Mouse (Mus musculus) CD4-positive, CD25-positive, alpha-beta regulatory T cell, adult 4 months (primary cell): ENCODE data around the gene Gpr176. TPM values are rescaled to one million over a fixed set of nuclear protein-coding genes. Genes with fewer than 3 reads are reported as not detected.
A peak's percentile ranks its signal among the peaks of the same experiment; 100 is the strongest.

Experiments used
- ATAC-seq: one replicate; pipeline ENCODE4 v1.8.0; 2017
- polyA plus RNA-seq, 2 experiments: library from polyadenylated mRNA; unstranded; fragments of 100-300 nt; shearing (Covaris generic); gene quantifications; one replicate each; pipeline ENCODE4 v1.2.1; 2017

The Gpr176 gene
- polyA plus RNA-seq, 2 experiments from 2014 or later, result 0.11 TPM; not detected in 1

- ATAC-seq, result no peak
Measured at GRCm38 (mm10) chr2:118372561-118372900, 688 bp downstream of the Gpr176 start.

GRCm38 (mm10) chr2:118371841-118372240 lies 1.4 kb downstream of the Gpr176 start:
- no peak for ATAC-seq

- no peak for ATAC-seq
Measured at GRCm38 (mm10) chr2:118355138-118355719, 18.0 kb downstream of the Gpr176 start.

GRCm38 (mm10) chr2:118353916-118354403 lies 19.3 kb downstream of the Gpr176 start:
- ATAC-seq, result no peak

DNA sequence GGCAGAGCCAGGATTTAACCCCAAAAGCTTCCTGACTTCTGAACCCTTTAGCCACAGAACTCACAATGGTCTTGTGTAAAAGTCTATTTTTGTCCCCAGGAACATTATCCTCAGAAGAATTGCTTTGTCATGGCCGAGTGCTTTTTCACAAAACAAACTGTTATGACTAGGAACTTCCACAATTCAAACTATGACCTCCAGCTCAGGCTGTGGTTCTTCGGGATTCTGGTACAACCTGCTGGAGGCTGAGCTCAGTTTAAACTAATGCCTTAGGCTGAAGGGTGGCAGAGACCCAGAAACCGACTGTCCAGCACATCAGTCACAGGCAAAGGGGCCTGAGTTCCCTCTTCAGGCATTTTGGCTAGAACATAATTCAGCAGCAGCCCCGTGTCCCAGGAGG lies 19.7 kb downstream of the Gpr176 start:
- ATAC-seq, result no peak

- no peak for ATAC-seq
Measured at GRCm38 (mm10) chr2:118345535-118345934, 27.7 kb downstream of the Gpr176 start.

DNA sequence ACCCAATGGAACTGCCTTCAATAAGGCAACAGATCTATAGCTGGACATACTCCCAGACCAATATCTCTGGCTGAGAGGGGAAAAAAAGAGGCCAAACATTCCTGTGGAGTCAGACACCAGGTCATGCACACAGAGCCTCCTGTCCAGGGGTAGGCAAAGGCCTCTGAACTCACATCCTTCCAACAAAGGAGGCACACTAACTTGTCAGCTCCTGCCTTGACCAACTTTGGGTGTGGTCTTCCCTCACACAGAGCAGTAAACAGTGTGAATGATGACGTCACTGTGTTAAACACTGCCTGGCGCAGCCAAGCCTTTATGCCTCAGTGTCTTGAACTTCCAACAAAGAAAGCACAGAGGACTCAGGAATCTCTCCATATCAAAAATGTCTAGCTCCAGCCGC lies 29.3 kb downstream of the Gpr176 start:
- ATAC-seq, result no peak

DNA sequence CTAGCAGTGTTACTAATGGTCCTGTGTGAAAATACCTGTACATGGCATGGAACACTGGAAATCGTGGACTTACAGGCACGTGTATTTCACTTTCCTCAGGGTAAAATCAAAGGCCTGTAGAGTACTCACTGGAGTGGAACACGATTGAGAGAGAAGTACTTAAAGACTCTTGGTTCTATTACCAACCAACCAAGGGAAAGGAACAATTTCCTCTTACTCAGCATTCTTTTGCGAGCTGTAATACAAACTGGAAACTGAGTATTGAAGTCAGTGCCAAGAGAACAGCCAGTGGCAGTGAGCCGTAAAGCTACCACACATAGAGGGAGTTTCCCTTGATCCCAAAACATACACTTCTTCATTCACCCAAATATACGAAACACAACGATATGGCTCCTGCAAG lies 31.9 kb downstream of the Gpr176 start:
- no peak for ATAC-seq

GRCm38 (mm10) chr2:118336084-118336483 lies 37.1 kb downstream of the Gpr176 start:
- no peak for ATAC-seq

DNA sequence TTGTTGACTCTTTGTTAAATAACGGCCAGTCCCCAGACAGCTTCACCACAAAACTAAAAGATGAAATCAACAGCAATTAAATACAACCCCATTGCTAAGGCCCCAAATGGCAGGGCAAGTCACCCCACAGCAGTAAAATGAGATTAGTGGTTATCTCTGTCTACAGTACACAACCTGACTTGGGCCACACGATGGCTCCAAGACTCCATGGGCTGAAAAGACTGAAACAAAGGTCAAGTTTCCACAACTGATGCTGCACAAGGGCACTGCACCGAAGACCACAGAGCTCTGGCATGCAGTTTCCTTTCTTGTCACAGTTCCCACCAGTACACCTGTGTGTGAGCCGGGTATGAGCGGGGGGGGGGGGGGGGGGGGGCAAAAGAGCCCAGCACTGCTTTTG lies 50.6 kb downstream of the Gpr176 start:
- no peak for ATAC-seq

- no peak for ATAC-seq
Measured at GRCm38 (mm10) chr2:118321804-118322203, 51.4 kb downstream of the Gpr176 start.

DNA sequence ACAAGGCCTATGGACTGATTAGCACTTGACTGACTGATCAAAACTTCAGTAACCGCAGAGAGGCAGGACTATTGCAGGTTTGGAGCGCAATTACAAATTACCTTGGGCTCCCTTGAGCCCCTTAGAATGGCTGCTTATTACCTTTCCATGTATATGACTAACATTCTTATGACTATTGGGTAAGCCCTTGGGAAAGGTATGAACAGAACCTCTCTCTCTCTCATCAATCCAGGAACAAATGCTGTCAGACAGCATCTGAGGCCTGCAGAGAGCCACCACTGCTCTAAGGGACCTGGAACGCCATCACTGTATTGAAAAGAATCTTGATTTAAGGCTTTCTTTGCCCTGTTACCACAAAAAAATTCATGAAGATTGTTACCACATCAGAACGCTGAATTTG lies 52.1 kb downstream of the Gpr176 start:
- ATAC-seq, result no peak

DNA sequence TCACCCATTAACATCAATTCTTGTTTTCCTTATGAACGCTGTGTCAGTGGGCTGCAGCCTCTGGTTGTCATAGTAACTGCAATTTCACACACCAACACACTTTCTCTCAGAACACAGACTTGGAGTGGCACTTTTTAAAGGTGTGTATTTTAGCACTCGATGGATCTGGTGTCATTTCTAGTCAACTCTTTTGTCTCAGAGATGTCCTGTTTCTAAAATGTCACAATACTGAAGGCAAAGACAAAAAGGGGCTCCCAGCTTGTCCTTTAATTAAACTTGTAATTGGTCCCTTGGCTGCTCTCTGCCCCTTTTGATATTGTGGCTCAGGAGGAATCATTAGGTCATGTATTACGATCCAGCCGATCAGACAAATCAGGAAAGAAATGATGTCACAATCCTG lies 52.7 kb downstream of the Gpr176 start:
- ATAC-seq, result no peak

DNA sequence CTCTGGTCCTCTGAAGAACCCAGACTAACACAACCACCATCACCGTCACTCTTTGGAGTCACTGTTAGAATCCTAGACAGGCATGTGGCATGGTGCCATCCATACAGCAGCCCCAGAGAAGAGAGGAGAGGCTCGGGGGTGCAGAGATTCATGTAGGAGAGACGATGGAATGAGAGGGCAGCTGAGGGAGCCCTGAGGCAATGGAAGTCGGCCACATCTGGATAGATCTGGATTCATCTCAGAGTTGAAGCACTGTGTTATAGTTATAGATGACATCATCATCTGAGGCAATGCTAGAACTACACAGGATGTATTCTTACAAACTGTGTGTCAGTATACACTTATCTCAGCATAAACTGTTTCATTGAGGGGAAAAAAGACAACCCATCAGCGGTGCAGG lies 54.0 kb downstream of the Gpr176 start:
- no peak for ATAC-seq

- ATAC-seq, result no peak
Measured at GRCm38 (mm10) chr2:118316939-118317338, 56.3 kb downstream of the Gpr176 start.

GRCm38 (mm10) chr2:118315656-118316402 lies 57.4 kb downstream of the Gpr176 start:
- ATAC-seq, result no peak

GRCm38 (mm10) chr2:118307561-118307960 lies 65.7 kb downstream of the Gpr176 start:
- peak; percentile 56 for ATAC-seq

DNA sequence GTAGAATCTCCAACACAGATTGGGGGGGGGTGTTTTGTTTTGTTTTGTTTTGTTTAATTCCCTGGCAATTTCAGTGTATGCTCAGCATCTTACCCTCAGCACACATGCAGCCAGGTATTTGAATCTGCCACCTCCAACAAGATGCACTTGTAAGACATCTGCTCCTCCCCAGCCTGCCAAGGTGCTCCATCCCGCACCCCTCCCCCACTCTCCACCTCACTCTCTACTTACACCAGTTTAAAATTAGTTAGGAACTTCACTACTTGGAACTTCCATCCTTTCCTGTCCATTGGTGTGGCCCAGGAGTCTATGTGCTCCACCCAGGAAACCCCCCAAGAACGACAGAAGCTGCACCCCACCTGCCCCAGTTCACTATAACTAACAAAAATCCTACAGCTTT lies 66.3 kb downstream of the Gpr176 start:
- ATAC-seq, result no peak

GRCm38 (mm10) chr2:118306522-118306895 lies 66.7 kb downstream of the Gpr176 start:
- ATAC-seq, result no peak

DNA sequence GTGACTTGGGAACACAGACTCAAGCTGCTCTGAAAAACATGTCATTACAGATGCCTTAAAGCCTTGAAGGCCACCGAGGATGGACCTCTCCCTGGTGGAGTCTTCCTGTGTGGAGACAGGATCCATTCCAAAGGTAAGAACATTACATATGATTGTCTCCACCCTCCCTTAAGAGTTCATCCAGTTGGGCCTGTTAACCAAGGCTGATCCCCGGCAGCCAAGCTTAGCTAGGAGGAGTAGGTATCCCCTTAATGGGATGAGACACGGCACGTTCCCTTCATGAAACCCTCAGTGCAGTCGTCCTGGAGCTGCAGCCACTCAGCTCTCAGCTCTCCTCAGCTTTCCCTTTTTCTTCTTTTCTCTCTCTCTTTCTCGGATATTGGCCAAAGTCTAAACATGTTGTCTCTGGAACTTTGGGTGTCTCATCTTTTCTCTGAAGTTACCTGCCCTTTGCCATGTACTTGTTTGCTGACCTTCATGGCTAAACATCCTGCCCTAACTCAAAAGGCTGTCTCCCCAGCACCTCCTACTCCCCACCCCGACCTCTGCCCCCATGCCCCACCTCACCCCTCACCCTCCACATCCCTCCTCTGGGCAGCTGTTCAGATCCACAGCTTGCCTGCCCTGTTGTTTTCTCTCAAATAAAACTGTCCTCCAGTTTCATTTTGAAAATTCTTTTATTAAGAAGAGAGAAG lies 67.2 kb downstream of the Gpr176 start:
- no peak for ATAC-seq

GRCm38 (mm10) chr2:118303456-118303855 lies 69.8 kb downstream of the Gpr176 start:
- no peak for ATAC-seq

DNA sequence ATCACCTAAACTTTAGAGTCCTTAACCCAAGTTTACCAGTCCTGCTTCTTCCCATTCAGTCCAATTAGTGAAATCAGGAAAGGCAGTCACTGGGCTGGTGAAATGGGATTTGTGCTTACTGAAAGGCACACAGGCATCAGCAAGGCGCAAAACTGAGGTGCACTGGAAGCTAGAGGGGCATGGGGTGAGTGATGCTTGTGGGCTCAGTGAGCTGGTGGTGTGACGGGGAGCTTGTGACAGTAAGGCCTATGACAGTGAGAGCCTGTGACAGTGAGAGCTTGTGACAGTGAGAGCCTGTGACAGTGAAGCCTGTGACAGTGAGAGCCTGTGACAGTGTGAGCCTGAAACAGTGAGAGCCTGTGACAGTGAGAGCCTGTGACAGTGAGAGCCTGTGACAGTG lies 71.6 kb downstream of the Gpr176 start:
- ATAC-seq, result no peak

- ATAC-seq, result no peak
Measured at GRCm38 (mm10) chr2:118301041-118301545, 72.1 kb downstream of the Gpr176 start.

- ATAC-seq, result no peak
Measured at GRCm38 (mm10) chr2:118299981-118300380, 73.2 kb downstream of the Gpr176 start.
